Mouse (Mus musculus) skeletal muscle tissue, adult 2 months (tissue): ENCODE measurements around the gene Impg2.

ENCODE experiments used
- DNase-seq: peaks from one replicate; pipeline ENCODE4 v3.0.0-alpha.2; 2012; ENCODE audit warnings: low read depth, low spot score

The Impg2 gene

GRCm38 (mm10) chr16:56204051-56204450, at the start of gene Impg2:
TSS of gene Impg2 (plus strand) at chr16:56204313.
- DNase-seq = no peak

- DNase-seq = peak; percentile 30
Observed at GRCm38 (mm10) chr16:56163466-56163865, 40.6 kb upstream of the Impg2 start.

GRCm38 (mm10) chr16:56170247-56170646, 33.9 kb upstream of the Impg2 start:
- no peak for DNase-seq

- DNase-seq = no peak
Observed at GRCm38 (mm10) chr16:56175867-56176581, 28.1 kb upstream of the Impg2 start.

- DNase-seq = no peak
Observed at GRCm38 (mm10) chr16:56186863-56187262, 17.2 kb upstream of the Impg2 start.

GRCm38 (mm10) chr16:56188198-56188597, 15.9 kb upstream of the Impg2 start:
- DNase-seq = no peak

- DNase-seq = no peak
Observed at GRCm38 (mm10) chr16:56212740-56213139, 8.6 kb downstream of the Impg2 start.

GRCm38 (mm10) chr16:56227686-56228085, 23.6 kb downstream of the Impg2 start:
- no peak for DNase-seq

GRCm38 (mm10) chr16:56229455-56229854, 25.3 kb downstream of the Impg2 start:
- DNase-seq = no peak

- no peak for DNase-seq
Observed at GRCm38 (mm10) chr16:56231300-56231699, 27.2 kb downstream of the Impg2 start.

- peak; percentile 43 for DNase-seq
Observed at GRCm38 (mm10) chr16:56232736-56233135, 28.6 kb downstream of the Impg2 start.

GRCm38 (mm10) chr16:56246031-56246430, 41.9 kb downstream of the Impg2 start:
- DNase-seq = no peak

GRCm38 (mm10) chr16:56273917-56274316, 69.8 kb downstream of the Impg2 start:
- DNase-seq = no peak

GRCm38 (mm10) chr16:56279060-56279459, 74.9 kb downstream of the Impg2 start:
- DNase-seq = no peak

GRCm38 (mm10) chr16:56279752-56280151, 75.6 kb downstream of the Impg2 start:
- DNase-seq = no peak

- DNase-seq = no peak
Observed at GRCm38 (mm10) chr16:56281336-56281735, 77.2 kb downstream of the Impg2 start.

- no peak for DNase-seq
Observed at GRCm38 (mm10) chr16:56283330-56283729, 79.2 kb downstream of the Impg2 start.

- no peak for DNase-seq
Observed at GRCm38 (mm10) chr16:56283873-56284272, 79.8 kb downstream of the Impg2 start.

GRCm38 (mm10) chr16:56286076-56286475, 82.0 kb downstream of the Impg2 start:
- DNase-seq = no peak

- DNase-seq = no peak
Observed at GRCm38 (mm10) chr16:56286977-56287376, 82.9 kb downstream of the Impg2 start.

- DNase-seq = no peak
Observed at GRCm38 (mm10) chr16:56294887-56295286, 90.8 kb downstream of the Impg2 start.

- DNase-seq = peak; percentile 28
Observed at GRCm38 (mm10) chr16:56295888-56296648, 92.0 kb downstream of the Impg2 start.

GRCm38 (mm10) chr16:56298248-56298647, 94.1 kb downstream of the Impg2 start:
- DNase-seq = no peak
